Mouse (Mus musculus) stomach, postnatal 0 days (tissue): ENCODE results near the gene Senp6. TPM values are rescaled to one million over a fixed set of nuclear protein-coding genes. Genes with fewer than 3 reads are reported as not detected.
A peak's percentile ranks its signal among the peaks of the same experiment; 100 is the strongest.

Source experiments
- ATAC-seq: fragments of 200-750 bp; cut with Nextera tagmentation; 2 replicates; pipeline ENCODE4 v1.8.0; 2017; ENCODE audit not compliant: low FRiP score, low TSS enrichment
- DNase-seq: peaks from one replicate; pipeline ENCODE4 v3.0.0-alpha.2; 2016; ENCODE audit warnings: low spot score
- H3K27ac ChIP-seq: fragments of 300-500 bp; sonication (generic); replicated peaks from 2 replicates; pipeline ENCODE4 v1.5.1; 2014; ENCODE audit warnings: mild to moderate bottlenecking, control low read depth
- H3K27me3 ChIP-seq: fragments of 300-500 bp; sonication (generic); 2 replicates; pipeline ENCODE4 v1.6.1; 2014; ENCODE audit warnings: low read length; ENCODE audit not compliant: control insufficient read depth, insufficient read depth
- H3K36me3 ChIP-seq: fragments of 300-500 bp; sonication (generic); 2 replicates; pipeline ENCODE4 v1.6.1; 2014; ENCODE audit warnings: low read length, mixed read lengths; ENCODE audit not compliant: control insufficient read depth, insufficient read depth
- H3K4me1 ChIP-seq: fragments of 300-500 bp; sonication (generic); replicated peaks from 2 replicates; pipeline ENCODE4 v1.6.1; 2014; ENCODE audit warnings: antibody characterized with exemption; ENCODE audit not compliant: control insufficient read depth, insufficient read depth
- H3K4me2 ChIP-seq: fragments of 300-500 bp; sonication (generic); replicated peaks from 2 replicates; pipeline ENCODE4 v1.6.1; 2014; ENCODE audit warnings: low read depth, mild to moderate bottlenecking, control low read depth, moderate library complexity
- H3K4me3 ChIP-seq: fragments of 300-500 bp; sonication (generic); 2 replicates; pipeline ENCODE4 v1.5.1; 2014; ENCODE audit warnings: low read depth, low read length, control low read depth
- H3K9ac ChIP-seq: fragments of 300-500 bp; sonication (generic); 2 replicates; pipeline ENCODE4 v1.6.1; 2014; ENCODE audit warnings: mild to moderate bottlenecking, low read length, control low read depth, mixed read lengths
- H3K9me3 ChIP-seq: fragments of 300-500 bp; sonication (generic); 2 replicates; pipeline ENCODE4 v1.6.1; 2016; ENCODE audit warnings: low read length; ENCODE audit not compliant: control insufficient read depth
- CTCF ChIP-seq: IDR thresholded peaks from 2 replicates; pipeline ENCODE4 v1.5.1; 2016; ENCODE audit warnings: antibody characterized with exemption, low read depth, mild to moderate bottlenecking, moderate library complexity
- EP300 ChIP-seq: optimal IDR thresholded peaks from 2 replicates; pipeline ENCODE3; 2016; ENCODE audit warnings: antibody characterized with exemption
- WGBS: fragments of 180-500 bp; shearing (Covaris S2); extraction: QIAGEN DNeasy Blood & Tissue Kit; methylation state at CpG from one replicate; pipeline ENCODE4 v1.1.7; 2014; 5-methylcytosine and 5-hydroxymethylcytosine counted together
- polyA plus RNA-seq: library from polyadenylated mRNA; unstranded; fragments of >200 nt; fragmentation: Nextera tagmentation; extraction: Ambion mirVana; gene quantifications from 2 replicates; pipeline ENCODE4 v1.2.1, GENCODE M21; 2015

Gene Senp6
- polyA plus RNA-seq, 1 experiment from 2014 or later: 30.2 TPM

DNA sequence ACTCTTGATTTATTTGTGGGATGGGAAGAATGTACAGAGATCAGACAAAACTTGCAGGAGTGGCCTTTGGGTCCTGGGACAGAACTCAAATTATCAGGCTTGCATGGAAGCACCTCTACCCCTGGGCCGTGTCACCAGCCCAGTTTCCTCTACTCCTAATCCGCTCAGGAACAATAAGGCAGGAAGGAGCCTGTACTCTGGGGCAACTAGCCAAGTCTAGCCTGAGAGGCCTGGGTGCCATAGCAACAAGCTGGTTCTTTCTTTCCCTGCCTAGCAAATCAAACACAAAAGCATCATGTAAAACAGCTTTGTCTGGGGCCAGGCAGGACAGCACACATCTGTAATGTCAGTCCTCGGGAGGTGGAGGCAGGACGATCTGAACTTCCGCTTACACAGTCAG lies 88.6 kb downstream of the Senp6 start:
- DNase-seq (peak; percentile 62), ATAC-seq (peak; percentile 56)
- Histone ChIP-seq H3K4me1 (no peaks in the 10 kb centered on the region), H3K27me3 (no peaks in the 10 kb centered on the region), H3K9me3 (no peaks in the 10 kb centered on the region), H3K9ac (no peak overlapping the region), H3K4me3 (no peak overlapping the region), H3K4me2 (no peak overlapping the region), H3K36me3 (no peaks in the 10 kb centered on the region), H3K27ac (no peak overlapping the region)
- 50% methylated on average over 5 of the region's 5 CpGs for WGBS
- TF ChIP-seq CTCF: no peak
- TF ChIP-seq EP300: no peak

DNA sequence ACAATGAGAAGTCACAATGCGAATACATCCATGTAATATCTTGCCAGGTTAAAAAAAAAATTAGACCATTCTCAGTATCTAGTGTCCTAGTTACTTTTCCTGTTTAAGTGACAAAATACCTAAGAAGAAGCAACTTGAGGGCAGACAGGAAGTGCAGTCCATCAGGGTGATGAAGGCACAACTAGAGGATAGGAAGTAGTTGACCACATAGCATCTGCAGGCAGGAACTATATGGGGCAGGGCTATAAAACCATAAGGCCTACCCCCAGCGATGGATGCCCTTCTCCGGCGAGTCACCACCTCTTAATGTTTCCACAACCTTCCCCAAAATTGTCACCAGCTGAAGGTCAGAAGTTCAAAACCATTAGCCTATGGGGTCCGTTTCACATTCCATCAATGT lies 90.1 kb downstream of the Senp6 start:
- DNase-seq (no peak), ATAC-seq (no peak)
- no peak overlapping the region for H3K4me2 ChIP-seq
- no peaks in the 10 kb centered on the region for H3K27me3 ChIP-seq
- TF ChIP-seq EP300: no peak
- TF ChIP-seq CTCF: no peak
- no peak overlapping the region for H3K27ac ChIP-seq
- no peaks in the 10 kb centered on the region for H3K9me3 ChIP-seq
- no peak overlapping the region for H3K9ac ChIP-seq
- WGBS: 80% methylated on average over 5 of the region's 5 CpGs
- H3K4me3 ChIP-seq: no peak overlapping the region
- no peaks in the 10 kb centered on the region for H3K36me3 ChIP-seq
- H3K4me1 ChIP-seq: no peaks in the 10 kb centered on the region

DNA sequence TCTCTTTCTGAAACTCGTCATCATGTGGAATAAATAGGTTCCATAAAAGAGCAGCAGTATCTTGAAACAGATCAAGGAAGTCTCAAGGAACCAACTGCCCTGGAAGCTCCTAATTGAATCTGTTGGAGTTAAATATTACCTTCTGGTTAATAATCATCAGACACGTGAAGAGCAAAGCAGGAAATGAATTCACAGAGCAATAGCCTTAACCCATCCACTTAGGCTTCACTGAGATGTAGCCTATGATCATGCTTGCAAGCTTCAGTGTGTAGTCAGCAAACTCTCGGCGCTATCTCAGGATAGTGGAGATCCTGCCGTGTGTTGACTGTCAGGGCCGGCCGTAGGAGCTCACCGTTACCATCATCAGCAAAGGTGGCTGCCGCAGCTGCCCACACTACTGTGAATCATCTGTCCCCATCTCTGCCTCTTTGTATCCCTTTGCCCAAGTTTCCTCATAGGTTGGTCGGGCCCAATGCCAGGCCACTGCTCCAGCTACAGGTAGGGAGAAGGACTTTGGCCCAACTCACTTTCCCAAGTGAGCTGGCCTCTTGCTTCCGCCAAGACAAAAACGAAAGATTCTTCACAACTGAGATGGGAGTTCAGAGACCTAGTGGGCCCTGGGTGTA lies 91.2 kb downstream of the Senp6 start:
- Histone ChIP-seq H3K4me1 (no peaks in the 10 kb centered on the region), H3K9ac (no peak overlapping the region), H3K27me3 (no peaks in the 10 kb centered on the region), H3K4me3 (no peak overlapping the region), H3K9me3 (no peaks in the 10 kb centered on the region), H3K27ac (no peak overlapping the region; the same call in 1 of the 2 replicates), H3K36me3 (no peaks in the 10 kb centered on the region), H3K4me2 (no peak overlapping the region)
- 71% methylated on average over 12 of the region's 12 CpGs for WGBS
- peak; percentile 54 for DNase-seq
- peak; percentile 76 for ATAC-seq
- no peak for TF ChIP-seq EP300
- no peak for TF ChIP-seq CTCF

DNA sequence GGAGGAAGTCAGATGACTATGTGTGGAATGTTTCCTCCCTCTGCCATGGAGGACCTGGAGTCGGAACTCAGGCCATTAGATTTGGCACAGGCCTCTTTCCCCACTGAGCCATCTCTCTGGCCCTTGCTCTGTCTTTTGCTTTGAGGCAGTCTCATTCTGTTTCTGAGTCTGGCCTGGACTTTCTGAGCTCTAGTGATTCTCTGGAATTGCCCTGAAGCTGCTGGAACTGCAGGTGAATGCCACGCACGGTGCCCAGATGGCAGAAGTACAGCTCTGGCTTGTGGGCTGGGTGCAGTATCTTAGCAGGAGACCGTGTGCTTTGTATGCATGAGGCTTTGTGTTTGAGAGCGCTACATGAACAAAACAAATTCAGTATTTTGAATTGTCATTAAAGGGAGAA lies 92.2 kb downstream of the Senp6 start:
- no peak overlapping the region for H3K27ac ChIP-seq
- H3K4me3 ChIP-seq: no peak overlapping the region
- no peak overlapping the region for H3K4me2 ChIP-seq
- WGBS: 73% methylated on average over 5 of the region's 5 CpGs
- H3K4me1 ChIP-seq: no peaks in the 10 kb centered on the region
- DNase-seq: no peak
- TF ChIP-seq CTCF (no peak), EP300 (no peak)
- no peaks in the 10 kb centered on the region for H3K27me3 ChIP-seq
- no peak for ATAC-seq
- H3K36me3 ChIP-seq: no peaks in the 10 kb centered on the region
- H3K9ac ChIP-seq: no peak overlapping the region
- H3K9me3 ChIP-seq: no peaks in the 10 kb centered on the region

DNA sequence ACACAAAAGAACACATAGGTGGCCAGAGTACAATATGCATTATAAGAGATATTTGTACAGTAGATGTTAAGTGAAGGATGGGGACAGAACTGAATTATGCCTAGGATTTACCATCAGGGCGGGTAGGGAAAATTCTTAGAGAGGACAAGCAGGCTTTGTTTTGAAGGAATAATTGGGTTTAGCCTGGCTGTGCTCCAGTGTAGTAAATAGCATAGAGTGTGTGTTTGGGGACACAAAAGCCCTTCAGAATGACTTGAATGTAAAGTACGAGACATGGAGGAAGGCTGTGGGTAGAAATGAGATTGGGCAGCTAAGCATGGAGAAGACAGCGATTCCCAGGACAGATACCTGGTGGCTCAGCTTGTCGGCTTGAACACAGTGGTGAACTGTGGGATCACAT lies 94.7 kb downstream of the Senp6 start:
- no peaks in the 10 kb centered on the region for H3K4me1 ChIP-seq
- no peak for DNase-seq
- no peak overlapping the region for H3K9ac ChIP-seq
- no peaks in the 10 kb centered on the region for H3K27me3 ChIP-seq
- WGBS: 55% methylated on average over 4 of the region's 4 CpGs
- no peaks in the 10 kb centered on the region for H3K9me3 ChIP-seq
- ATAC-seq: no peak
- no peak for TF ChIP-seq CTCF
- TF ChIP-seq EP300: no peak
- no peak overlapping the region for H3K4me2 ChIP-seq
- H3K27ac ChIP-seq: no peak overlapping the region
- no peak overlapping the region for H3K4me3 ChIP-seq
- no peaks in the 10 kb centered on the region for H3K36me3 ChIP-seq

DNA sequence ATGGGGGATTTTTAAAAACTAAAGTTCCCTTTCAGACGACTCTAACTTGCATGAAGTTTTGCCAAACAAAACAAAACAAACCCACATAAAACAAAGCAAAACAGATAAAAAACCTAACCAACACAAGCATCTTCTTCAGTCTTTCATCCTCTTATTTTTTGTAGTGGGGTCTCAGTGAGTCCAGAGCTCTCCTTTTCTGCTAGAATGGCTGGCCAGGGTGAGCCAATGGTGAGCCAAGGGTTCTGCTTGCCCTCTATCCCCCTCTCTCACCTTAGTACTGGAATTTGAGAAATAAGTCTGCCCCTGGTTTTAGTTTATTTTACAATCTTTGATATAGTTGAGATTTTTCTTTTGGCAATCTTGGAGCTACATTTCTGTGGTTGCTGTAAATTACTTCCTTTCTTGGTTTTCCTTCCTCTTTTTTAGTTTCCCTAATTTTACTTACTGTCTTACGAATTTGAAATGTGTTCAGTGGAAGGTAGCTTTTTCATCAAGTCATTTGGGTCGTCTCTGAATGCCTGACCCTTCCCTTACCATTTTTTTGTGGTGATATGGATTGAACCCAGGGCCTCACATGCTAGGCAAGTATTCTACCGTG lies 96.5 kb downstream of the Senp6 start:
- no peak for TF ChIP-seq CTCF
- Histone ChIP-seq H3K4me3 (no peak overlapping the region), H3K36me3 (no peaks in the 10 kb centered on the region), H3K27ac (no peak overlapping the region), H3K9me3 (no peaks in the 10 kb centered on the region), H3K4me1 (no peaks in the 10 kb centered on the region), H3K27me3 (no peaks in the 10 kb centered on the region), H3K4me2 (no peak overlapping the region), H3K9ac (no peak overlapping the region)
- DNase-seq (no peak), ATAC-seq (no peak)
- 85% methylated on average over 4 of the region's 4 CpGs for WGBS
